Mouse (Mus musculus) kidney, adult 10 weeks (tissue): ENCODE results near the gene Cma2. TPM values are rescaled to one million over a fixed set of nuclear protein-coding genes. Genes with fewer than 3 reads are reported as not detected.

ENCODE experiments used
- polyA plus RNA-seq: library from polyadenylated mRNA; stranded (reverse); fragments of 350-450 nt; fragmentation: Illumina TruSeq; extraction: RNeasy Lipid Tissue Mini Kit (QIAGEN cat#74804); gene quantifications from one replicate; pipeline ENCODE4 v1.2.3, GENCODE M21; 2014; ENCODE audit warnings: low read depth, low replicate concordance

Cma2 gene
- polyA plus RNA-seq, result not detected

GRCm38 (mm10) chr14:55950346-55951030, at the start of gene Cma2:
Cma2 (plus strand) TSS chr14:55950980.

DNA sequence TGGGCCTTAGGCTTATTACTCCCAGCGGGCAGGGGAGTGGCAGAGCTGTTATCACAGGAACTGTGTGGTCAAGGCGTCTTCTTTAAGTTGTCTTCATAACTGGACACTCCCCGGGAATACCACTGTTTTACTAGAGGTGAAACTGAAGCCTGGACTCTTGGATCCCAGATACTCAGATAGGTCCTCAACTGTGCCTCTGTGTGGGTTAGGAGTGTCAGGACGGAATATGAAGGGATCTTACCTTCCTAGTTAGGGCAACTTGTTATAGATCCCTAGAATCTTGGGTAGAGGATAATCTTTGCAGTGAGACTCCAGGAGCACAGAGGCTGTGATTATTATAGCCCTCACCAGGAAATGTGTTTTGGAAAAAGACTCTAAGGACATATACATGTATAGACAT, 6.2 kb upstream of the Cma2 start, which contains the start of gene Cma1:
Cma1 (minus strand) TSS at position 101 of the 400 bp plus-strand sequence.

GRCm38 (mm10) chr14:56017671-56018070, 66.9 kb downstream of the Cma2 start, which contains the start of gene Mcpt1:
Mcpt1 (plus strand) TSS chr14:56017971.

Other genes with a start within 250 kb of the Cma2 start
- gene Tgm1, start 237.1 kb upstream of the Cma2 start, polyA plus RNA-seq, result 1.2 TPM
- 0.65 TPM for gene Rabggta, start 228.7 kb upstream of the Cma2 start, polyA plus RNA-seq
- gene Dhrs1, start 205.3 kb upstream of the Cma2 start, polyA plus RNA-seq, result 25.8 TPM
- gene Nop9, start 205.3 kb upstream of the Cma2 start, polyA plus RNA-seq, result 3.4 TPM
- 16.4 TPM for gene Cideb, start 192.5 kb upstream of the Cma2 start, polyA plus RNA-seq
- 0.24 TPM for gene Ltb4r2, start 189.6 kb upstream of the Cma2 start, polyA plus RNA-seq
- gene Ltb4r1, start 185.0 kb upstream of the Cma2 start, polyA plus RNA-seq, result not detected
- gene Adcy4, start 166.9 kb upstream of the Cma2 start, polyA plus RNA-seq, result 0.16 TPM
- gene Ripk3, start 162.1 kb upstream of the Cma2 start, polyA plus RNA-seq, result 0.73 TPM
- 1.1 TPM for gene Nfatc4, start 127.8 kb upstream of the Cma2 start, polyA plus RNA-seq
- 0.40 TPM for gene Nynrin, start 97.0 kb upstream of the Cma2 start, polyA plus RNA-seq
- not detected for gene Cbln3, start 66.6 kb upstream of the Cma2 start, polyA plus RNA-seq
- gene Khnyn, start 66.0 kb upstream of the Cma2 start, polyA plus RNA-seq, result 8.8 TPM
- 19.8 TPM for gene Sdr39u1, start 50.7 kb upstream of the Cma2 start, polyA plus RNA-seq
- not detected for gene Cma1, start 6.3 kb upstream of the Cma2 start, polyA plus RNA-seq
- not detected for gene Mcpt1, start 67.0 kb downstream of the Cma2 start, polyA plus RNA-seq
- gene Mcpt9, start 79.5 kb downstream of the Cma2 start, polyA plus RNA-seq, result not detected
- gene Mcpt2, start 91.1 kb downstream of the Cma2 start, polyA plus RNA-seq, result not detected
- not detected for gene Mcpt4, start 111.3 kb downstream of the Cma2 start, polyA plus RNA-seq
- gene Mcpt8, start 134.3 kb downstream of the Cma2 start, polyA plus RNA-seq, result not detected
- gene Ctsg, start 151.6 kb downstream of the Cma2 start, polyA plus RNA-seq, result not detected
- gene Gzme, start 169.6 kb downstream of the Cma2 start, polyA plus RNA-seq, result not detected
- gene Gzmd, start 181.6 kb downstream of the Cma2 start, polyA plus RNA-seq, result not detected
- gene Gzmg, start 208.6 kb downstream of the Cma2 start, polyA plus RNA-seq, result not detected
- gene Gzmn, start 223.6 kb downstream of the Cma2 start, polyA plus RNA-seq, result not detected